Mouse (Mus musculus) midbrain, embryonic 12.5 days (tissue): ENCODE measurements around the gene Brd7. TPM values are rescaled to one million over a fixed set of nuclear protein-coding genes. Genes with fewer than 3 reads are reported as not detected.

Source experiments
- ATAC-seq: fragments of 200-750 bp; cut with Nextera tagmentation; 2 replicates; pipeline ENCODE4 v1.8.0; 2017; ENCODE audit warnings: low read depth, moderate TSS enrichment, moderate library complexity; ENCODE audit not compliant: low FRiP score
- H3K27ac ChIP-seq: fragments of 300-500 bp; sonication (generic); replicated peaks from 2 replicates; pipeline ENCODE4 v1.5.1; 2016; ENCODE audit warnings: mild to moderate bottlenecking
- H3K27me3 ChIP-seq: fragments of 300-500 bp; sonication (generic); 2 replicates; pipeline ENCODE4 v1.6.1; 2016; ENCODE audit warnings: mild to moderate bottlenecking
- H3K36me3 ChIP-seq: fragments of 300-500 bp; sonication (generic); 2 replicates; pipeline ENCODE4 v1.6.1; 2016
- H3K4me1 ChIP-seq: fragments of 300-500 bp; sonication (generic); 2 replicates; pipeline ENCODE4 v1.6.1; 2016
- H3K4me2 ChIP-seq: fragments of 300-500 bp; sonication (generic); replicated peaks from 2 replicates; pipeline ENCODE4 v1.6.1; 2016; ENCODE audit warnings: mild to moderate bottlenecking, moderate library complexity
- H3K4me3 ChIP-seq: fragments of 300-500 bp; sonication (generic); 2 replicates; pipeline ENCODE4 v1.5.1; 2016; ENCODE audit warnings: mild to moderate bottlenecking
- H3K9ac ChIP-seq: fragments of 300-500 bp; sonication (generic); replicated peaks from 2 replicates; pipeline ENCODE4 v1.6.1; 2016; ENCODE audit warnings: mild to moderate bottlenecking, moderate library complexity
- H3K9me3 ChIP-seq: fragments of 300-500 bp; sonication (generic); 2 replicates; pipeline ENCODE4 v1.6.1; 2016; ENCODE audit warnings: mild to moderate bottlenecking
- WGBS: fragments of 180-500 bp; shearing (Covaris S2); methylation state at CpG from one replicate; pipeline ENCODE4 v1.1.7; 2016; 5-methylcytosine and 5-hydroxymethylcytosine counted together
- polyA plus RNA-seq: library from polyadenylated mRNA; unstranded; fragments of >200 nt; fragmentation: Nextera tagmentation; extraction: Ambion mirVana; gene quantifications from 2 replicates; pipeline ENCODE4 v1.2.1, GENCODE M21; 2016

Brd7 gene
- polyA plus RNA-seq, 1 experiment from 2014 or later = 83.9 TPM

GRCm38 (mm10) chr8:88289901-88290300 is 72.1 kb downstream of the Brd7 start:
- no peak overlapping the region for H3K4me2 ChIP-seq
- ATAC-seq = no peak
- no peaks in the 10 kb centered on the region for H3K9me3 ChIP-seq
- no peak overlapping the region for H3K4me3 ChIP-seq
- no peak overlapping the region for H3K27ac ChIP-seq
- H3K9ac ChIP-seq = no peak overlapping the region
- no peaks in the 10 kb centered on the region for H3K36me3 ChIP-seq
- WGBS = 72% methylated on average over 1 of the region's 1 CpGs
- no peaks in the 10 kb centered on the region for H3K27me3 ChIP-seq
- peaks cover 2% of the 10 kb centered on the region; the same call in 1 of the 2 replicates for H3K4me1 ChIP-seq

- ATAC-seq = no peak
- Histone ChIP-seq H3K9ac (no peak overlapping the region), H3K27ac (no peak overlapping the region), H3K4me2 (no peak overlapping the region), H3K4me1 (peaks cover 2% of the 10 kb centered on the region; the same call in 1 of the 2 replicates), H3K9me3 (no peaks in the 10 kb centered on the region), H3K36me3 (no peaks in the 10 kb centered on the region), H3K27me3 (no peaks in the 10 kb centered on the region), H3K4me3 (no peak overlapping the region)
- WGBS = 80% methylated on average over 12 of the region's 12 CpGs
Measured at GRCm38 (mm10) chr8:88288622-88289242, 73.3 kb downstream of the Brd7 start.

GRCm38 (mm10) chr8:88286421-88286960 is 75.5 kb downstream of the Brd7 start:
- no peaks in the 10 kb centered on the region for H3K9me3 ChIP-seq
- no peaks in the 10 kb centered on the region for H3K27me3 ChIP-seq
- no peak overlapping the region for H3K4me3 ChIP-seq
- no peak for ATAC-seq
- WGBS = 91% methylated on average over 14 of the region's 14 CpGs
- H3K9ac ChIP-seq = no peak overlapping the region
- no peaks in the 10 kb centered on the region for H3K36me3 ChIP-seq
- H3K27ac ChIP-seq = no peak overlapping the region
- H3K4me1 ChIP-seq = peaks cover 2% of the 10 kb centered on the region; the same call in 1 of the 2 replicates
- H3K4me2 ChIP-seq = no peak overlapping the region

GRCm38 (mm10) chr8:88285469-88286356 is 76.3 kb downstream of the Brd7 start:
- no peaks in the 10 kb centered on the region for H3K9me3 ChIP-seq
- no peaks in the 10 kb centered on the region for H3K36me3 ChIP-seq
- no peak overlapping the region for H3K27ac ChIP-seq
- H3K4me1 ChIP-seq = peaks cover 2% of the 10 kb centered on the region; the same call in 1 of the 2 replicates
- no peak overlapping the region for H3K9ac ChIP-seq
- 87% methylated on average over 8 of the region's 8 CpGs for WGBS
- no peak overlapping the region for H3K4me3 ChIP-seq
- no peaks in the 10 kb centered on the region for H3K27me3 ChIP-seq
- no peak for ATAC-seq
- H3K4me2 ChIP-seq = no peak overlapping the region

GRCm38 (mm10) chr8:88284738-88285137 is 77.3 kb downstream of the Brd7 start:
- Histone ChIP-seq H3K9me3 (no peaks in the 10 kb centered on the region), H3K27ac (no peak overlapping the region), H3K4me1 (peaks cover 2% of the 10 kb centered on the region; the same call in 1 of the 2 replicates), H3K27me3 (no peaks in the 10 kb centered on the region), H3K4me2 (no peak overlapping the region), H3K4me3 (no peak overlapping the region), H3K36me3 (no peaks in the 10 kb centered on the region), H3K9ac (no peak overlapping the region)
- WGBS = 62% methylated on average over 7 of the region's 7 CpGs
- ATAC-seq = no peak

GRCm38 (mm10) chr8:88283243-88284115 is 78.5 kb downstream of the Brd7 start:
- no peak for ATAC-seq
- WGBS = 82% methylated on average over 13 of the region's 13 CpGs
- Histone ChIP-seq H3K4me1 (no peaks in the 10 kb centered on the region), H3K9ac (no peak overlapping the region), H3K27ac (no peak overlapping the region), H3K36me3 (no peaks in the 10 kb centered on the region), H3K4me3 (no peak overlapping the region), H3K9me3 (no peaks in the 10 kb centered on the region), H3K27me3 (no peaks in the 10 kb centered on the region), H3K4me2 (no peak overlapping the region)

GRCm38 (mm10) chr8:88282684-88283083 is 79.3 kb downstream of the Brd7 start:
- no peaks in the 10 kb centered on the region for H3K36me3 ChIP-seq
- 59% methylated on average over 8 of the region's 8 CpGs for WGBS
- H3K4me1 ChIP-seq = no peaks in the 10 kb centered on the region
- no peaks in the 10 kb centered on the region for H3K27me3 ChIP-seq
- ATAC-seq = no peak
- no peaks in the 10 kb centered on the region for H3K9me3 ChIP-seq
- no peak overlapping the region for H3K9ac ChIP-seq
- no peak overlapping the region for H3K27ac ChIP-seq
- H3K4me2 ChIP-seq = no peak overlapping the region
- no peak overlapping the region for H3K4me3 ChIP-seq

Other genes starting within 250 kb of the Brd7 start
- gene Cnep1r1, start 243.4 kb downstream of the Brd7 start, polyA plus RNA-seq = 46.9 and 50.3 TPM in 2 replicates
- gene Heatr3, start 224.3 kb downstream of the Brd7 start, polyA plus RNA-seq = 43.7 and 48.7 TPM in 2 replicates
- 11.8 and 15.1 TPM in 2 replicates for gene Tent4b, start 163.0 kb downstream of the Brd7 start, polyA plus RNA-seq
- 2.5 and 2.9 TPM in 2 replicates for gene Adcy7, start 89.8 kb downstream of the Brd7 start, polyA plus RNA-seq
- gene Nkd1, start 159.2 kb upstream of the Brd7 start, polyA plus RNA-seq = 90.6 and 100 TPM in 2 replicates